Mouse (Mus musculus) liver, embryonic 13.5 days (tissue): ENCODE results near the gene Ugcg. TPM values are rescaled to one million over a fixed set of nuclear protein-coding genes. Genes with fewer than 3 reads are reported as not detected.

Source experiments
- ATAC-seq: fragments of 200-750 bp; cut with Nextera tagmentation; 2 replicates; pipeline ENCODE4 v1.8.0; 2017; ENCODE audit warnings: low read depth, mild to moderate bottlenecking, moderate number of reproducible peaks, moderate library complexity
- DNase-seq: peaks from one replicate; pipeline ENCODE4 v3.0.0; 2022
- H3K27ac ChIP-seq: fragments of 300-500 bp; sonication (generic); 2 replicates; pipeline ENCODE4 v1.5.1; 2015; ENCODE audit warnings: moderate library complexity, mild to moderate bottlenecking, inconsistent platforms
- H3K27me3 ChIP-seq: fragments of 300-500 bp; sonication (generic); 2 replicates; pipeline ENCODE4 v1.6.1; 2015; ENCODE audit warnings: mild to moderate bottlenecking, inconsistent platforms
- H3K36me3 ChIP-seq: fragments of 300-500 bp; sonication (generic); 2 replicates; pipeline ENCODE4 v1.6.1; 2015; ENCODE audit warnings: mild to moderate bottlenecking, inconsistent platforms
- H3K4me1 ChIP-seq: fragments of 300-500 bp; sonication (generic); replicated peaks from 2 replicates; pipeline ENCODE4 v1.6.1; 2015; ENCODE audit warnings: inconsistent platforms
- H3K4me2 ChIP-seq: fragments of 300-500 bp; sonication (generic); 2 replicates; pipeline ENCODE4 v1.6.1; 2015; ENCODE audit warnings: inconsistent platforms, mild to moderate bottlenecking, moderate library complexity
- H3K4me3 ChIP-seq: fragments of 300-500 bp; sonication (generic); replicated peaks from 2 replicates; pipeline ENCODE4 v1.5.1; 2015; ENCODE audit warnings: mild to moderate bottlenecking, inconsistent platforms
- H3K9ac ChIP-seq: fragments of 300-500 bp; sonication (generic); 2 replicates; pipeline ENCODE4 v1.6.1; 2015; ENCODE audit warnings: mild to moderate bottlenecking, inconsistent platforms
- H3K9me3 ChIP-seq: fragments of 300-500 bp; sonication (generic); replicated peaks from 2 replicates; pipeline ENCODE4 v1.6.1; 2016; ENCODE audit warnings: inconsistent platforms
- WGBS: fragments of 180-500 bp; shearing (Covaris S2); methylation state at CpG from one replicate; pipeline ENCODE4 v1.1.7; 2015; ENCODE audit not compliant: insufficient replicate concordance; 5-methylcytosine and 5-hydroxymethylcytosine counted together
- polyA plus RNA-seq: library from polyadenylated mRNA; unstranded; fragments of >200 nt; fragmentation: Nextera tagmentation; extraction: Ambion mirVana; gene quantifications from 2 replicates; pipeline ENCODE4 v1.2.1, GENCODE M21; 2015

Gene Ugcg
- polyA plus RNA-seq, 1 experiment from 2014 or later: 10.5 TPM

DNA sequence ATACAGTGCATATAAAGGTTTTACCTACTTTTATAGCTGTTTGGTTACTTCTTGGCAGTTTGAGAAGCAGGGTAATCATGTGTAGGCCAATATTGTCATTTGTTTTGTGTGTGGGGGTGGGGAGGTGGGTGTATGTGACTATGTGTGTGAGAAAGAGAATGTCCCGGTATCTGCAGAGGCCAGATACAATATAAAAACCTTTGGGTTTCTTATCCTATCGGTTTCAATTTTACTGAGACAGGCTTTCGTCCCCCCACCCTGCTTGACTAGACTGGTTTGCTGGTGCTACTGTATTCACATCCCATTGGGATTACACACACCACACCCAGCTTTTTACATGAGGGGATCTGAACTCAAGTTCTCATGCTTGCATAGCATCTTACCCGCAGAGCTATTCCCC is 17.5 kb downstream of the Ugcg start:
- Histone ChIP-seq H3K4me2 (peak overlapping the region; percentile 41), H3K9me3 (no peaks in the 10 kb centered on the region), H3K27me3 (no peaks in the 10 kb centered on the region), H3K4me1 (peaks cover 79% of the 10 kb centered on the region), H3K9ac (peak overlapping the region; percentile 56; the same call in 1 of the 2 replicates), H3K36me3 (peaks cover 36% of the 10 kb centered on the region), H3K4me3 (no peak overlapping the region), H3K27ac (peak overlapping the region; percentile 64)
- no peak for DNase-seq
- peak; percentile 80 for ATAC-seq
- 14% methylated on average over 4 of the region's 4 CpGs for WGBS

DNA sequence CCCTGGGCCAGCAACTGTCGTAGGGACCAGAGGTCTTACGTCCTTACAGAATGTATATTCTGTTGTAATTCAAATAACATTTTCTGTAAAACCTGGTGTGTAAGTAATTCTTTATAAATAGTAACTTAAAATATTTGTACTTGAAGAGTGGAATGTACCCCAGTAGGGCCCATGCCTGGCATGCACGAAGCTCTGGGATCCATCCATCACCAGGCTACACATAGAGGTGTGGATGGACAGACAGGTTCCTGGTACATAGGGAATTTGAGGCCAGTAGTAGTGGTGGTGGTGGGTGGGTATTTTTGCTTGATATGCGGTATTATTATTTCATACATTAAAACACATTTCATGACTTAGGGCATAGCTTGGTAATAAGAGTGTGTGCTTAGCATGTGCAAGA is 19.6 kb downstream of the Ugcg start:
- Histone ChIP-seq H3K9ac (no peak overlapping the region), H3K4me1 (peaks cover 68% of the 10 kb centered on the region), H3K4me2 (no peak overlapping the region), H3K27me3 (no peaks in the 10 kb centered on the region), H3K36me3 (peaks cover 45% of the 10 kb centered on the region), H3K4me3 (no peak overlapping the region), H3K27ac (peak overlapping the region; percentile 10; the same call in 1 of the 2 replicates), H3K9me3 (no peaks in the 10 kb centered on the region)
- 89% methylated on average over 4 of the region's 4 CpGs for WGBS
- ATAC-seq (no peak), DNase-seq (no peak)

DNA sequence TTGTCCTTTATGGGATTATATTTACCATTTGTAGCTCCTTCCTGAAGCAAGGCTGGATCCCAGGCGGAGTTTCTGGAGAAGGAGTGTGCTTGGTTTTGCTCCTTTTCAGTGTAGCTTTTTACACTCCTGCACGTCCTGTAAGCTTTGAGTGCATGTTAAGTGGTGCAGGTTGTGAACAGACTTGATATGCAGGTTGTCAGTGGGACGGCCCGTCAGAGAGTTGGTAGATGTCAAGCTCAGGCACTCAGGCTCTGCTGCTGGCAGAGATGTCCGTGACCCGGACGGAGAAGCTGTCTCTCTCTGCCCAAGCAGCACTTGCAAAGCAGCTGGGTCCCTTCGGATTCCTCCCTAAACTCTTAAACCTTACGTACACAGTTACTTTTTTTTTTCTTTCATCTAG is 22.1 kb downstream of the Ugcg start:
- ATAC-seq (no peak), DNase-seq (no peak)
- WGBS: 84% methylated on average over 9 of the region's 9 CpGs
- peaks cover 63% of the 10 kb centered on the region for H3K36me3 ChIP-seq
- H3K4me2 ChIP-seq: no peak overlapping the region
- no peaks in the 10 kb centered on the region for H3K9me3 ChIP-seq
- 0 out of 2 replicates have a peak overlapping the region, but pooled peaks have one; percentile 9 for H3K27ac ChIP-seq
- no peak overlapping the region for H3K9ac ChIP-seq
- peaks cover 66% of the 10 kb centered on the region for H3K4me1 ChIP-seq
- H3K4me3 ChIP-seq: no peak overlapping the region
- no peaks in the 10 kb centered on the region for H3K27me3 ChIP-seq

DNA sequence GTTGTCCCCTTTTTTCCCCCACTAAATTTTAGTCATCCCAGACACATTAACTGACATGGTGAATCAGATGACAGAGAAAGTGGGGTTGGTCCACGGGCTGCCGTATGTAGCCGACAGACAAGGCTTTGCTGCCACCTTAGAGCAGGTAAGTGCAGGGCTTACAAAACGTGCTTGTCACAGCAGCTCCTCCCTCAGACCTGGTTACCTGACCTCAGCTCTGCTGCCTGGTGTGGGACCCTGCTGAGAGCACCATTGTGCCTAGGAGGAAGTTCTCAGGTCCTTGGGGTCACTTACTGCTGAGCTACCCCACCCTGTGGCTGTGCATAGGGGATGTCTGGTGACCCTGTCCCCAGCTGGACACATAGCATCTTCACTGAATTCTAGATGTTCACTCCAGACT is 24.8 kb downstream of the Ugcg start:
- no peak for DNase-seq
- Histone ChIP-seq H3K4me3 (no peak overlapping the region), H3K27ac (peak overlapping the region; percentile 26; the same call in 1 of the 2 replicates), H3K4me2 (no peak overlapping the region), H3K36me3 (peaks cover 70% of the 10 kb centered on the region), H3K9me3 (no peaks in the 10 kb centered on the region), H3K9ac (no peak overlapping the region), H3K4me1 (peaks cover 59% of the 10 kb centered on the region), H3K27me3 (no peaks in the 10 kb centered on the region)
- ATAC-seq: no peak
- 69% methylated on average over 4 of the region's 4 CpGs for WGBS

DNA sequence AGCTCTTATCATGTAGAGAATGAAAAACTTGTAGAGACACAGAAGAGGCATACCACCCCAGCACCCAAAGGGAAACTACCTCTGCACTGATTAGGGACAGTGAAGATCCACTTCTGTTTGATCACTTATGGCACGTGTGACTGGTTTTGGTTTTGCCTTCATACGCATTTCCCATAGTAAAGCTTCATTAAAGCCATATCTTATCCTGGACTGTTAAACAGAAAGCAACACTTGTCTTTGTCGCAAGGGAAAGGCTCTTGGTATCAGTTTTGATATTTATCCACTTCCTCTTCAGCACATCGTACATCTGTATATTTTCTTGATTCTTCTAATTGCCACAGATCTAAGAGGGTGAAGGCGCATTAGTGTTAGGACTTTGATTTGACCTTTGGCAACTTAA is 25.6 kb downstream of the Ugcg start:
- no peak for ATAC-seq
- DNase-seq: no peak
- H3K9me3 ChIP-seq: no peaks in the 10 kb centered on the region
- no peak overlapping the region for H3K9ac ChIP-seq
- 47% methylated on average over 5 of the region's 5 CpGs for WGBS
- peaks cover 71% of the 10 kb centered on the region for H3K36me3 ChIP-seq
- peak overlapping the region; percentile 71 for H3K27ac ChIP-seq
- H3K4me2 ChIP-seq: no peak overlapping the region
- peaks cover 56% of the 10 kb centered on the region for H3K4me1 ChIP-seq
- no peaks in the 10 kb centered on the region for H3K27me3 ChIP-seq
- no peak overlapping the region for H3K4me3 ChIP-seq

DNA sequence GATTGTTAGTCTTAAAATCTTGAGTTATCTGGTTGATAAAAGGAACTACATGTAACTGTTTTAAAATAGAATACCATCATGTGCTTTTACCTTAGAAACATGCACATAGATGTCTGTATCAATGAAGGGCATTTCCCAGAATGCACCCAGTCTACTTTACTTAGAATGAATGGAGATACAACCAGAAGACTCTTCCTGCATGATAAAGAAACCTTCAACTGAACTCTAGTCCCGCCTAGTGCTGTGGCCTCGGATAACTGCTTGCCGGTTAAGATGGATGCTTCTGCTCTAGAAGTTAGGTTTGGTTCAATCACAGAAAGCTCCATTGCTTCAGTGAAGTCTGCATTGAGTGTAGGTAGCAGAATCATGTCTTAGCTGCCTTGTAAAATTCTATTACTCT is 26.5 kb downstream of the Ugcg start:
- no peak overlapping the region for H3K4me2 ChIP-seq
- no peak overlapping the region for H3K4me3 ChIP-seq
- H3K27me3 ChIP-seq: no peaks in the 10 kb centered on the region
- H3K9me3 ChIP-seq: no peaks in the 10 kb centered on the region
- no peak overlapping the region for H3K9ac ChIP-seq
- peaks cover 69% of the 10 kb centered on the region for H3K36me3 ChIP-seq
- ATAC-seq (peak; percentile 83), DNase-seq (peak; percentile 40)
- peak overlapping the region; percentile 71 for H3K27ac ChIP-seq
- H3K4me1 ChIP-seq: peaks cover 47% of the 10 kb centered on the region
- WGBS: 19% methylated on average over 3 of the region's 3 CpGs

DNA sequence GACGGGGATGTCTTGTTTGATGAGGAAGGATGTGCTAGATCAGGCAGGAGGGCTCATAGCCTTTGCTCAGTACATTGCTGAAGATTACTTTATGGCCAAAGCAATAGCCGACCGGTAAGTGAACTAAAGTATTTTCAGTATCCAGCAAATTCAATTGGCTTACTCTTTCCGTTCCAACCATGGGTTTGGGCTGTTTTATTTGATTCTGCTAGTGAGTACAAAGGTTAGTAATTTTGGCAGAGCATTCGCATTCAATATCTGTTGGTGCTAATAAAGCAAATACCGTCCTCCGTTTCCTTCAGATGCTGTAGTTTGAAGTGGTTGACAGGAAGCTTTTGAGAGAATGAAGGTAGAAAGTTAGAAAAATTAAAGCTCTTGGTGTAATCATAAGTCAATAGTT is 28.0 kb downstream of the Ugcg start:
- Histone ChIP-seq H3K9ac (no peak overlapping the region), H3K4me3 (no peak overlapping the region), H3K36me3 (peaks cover 72% of the 10 kb centered on the region), H3K27ac (no peak overlapping the region), H3K9me3 (no peaks in the 10 kb centered on the region), H3K27me3 (no peaks in the 10 kb centered on the region), H3K4me1 (peaks cover 39% of the 10 kb centered on the region), H3K4me2 (no peak overlapping the region)
- 91% methylated on average over 7 of the region's 7 CpGs for WGBS
- no peak for ATAC-seq
- DNase-seq: no peak

DNA sequence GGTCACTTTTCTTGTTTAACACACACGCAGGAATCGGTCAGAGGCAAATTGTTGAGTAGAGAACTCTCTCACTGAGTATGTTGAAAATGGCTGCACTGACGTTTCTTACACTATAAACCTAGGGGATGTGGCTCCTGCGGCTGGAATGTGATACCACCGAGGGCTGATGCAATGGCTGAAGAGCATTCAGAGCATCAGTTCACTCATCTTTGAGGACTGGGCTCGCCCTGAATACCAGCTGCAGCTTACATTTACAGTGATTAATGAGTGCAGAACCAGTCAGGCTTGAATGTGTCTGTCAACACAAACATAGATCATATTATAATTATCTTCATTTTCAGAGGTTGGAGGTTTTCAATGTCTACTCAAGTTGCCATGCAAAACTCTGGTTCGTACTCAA is 29.1 kb downstream of the Ugcg start:
- peaks cover 40% of the 10 kb centered on the region for H3K4me1 ChIP-seq
- no peak for ATAC-seq
- H3K36me3 ChIP-seq: peaks cover 73% of the 10 kb centered on the region
- H3K9ac ChIP-seq: no peak overlapping the region
- no peaks in the 10 kb centered on the region for H3K27me3 ChIP-seq
- WGBS: 79% methylated on average over 7 of the region's 7 CpGs
- H3K9me3 ChIP-seq: no peaks in the 10 kb centered on the region
- no peak overlapping the region for H3K4me3 ChIP-seq
- DNase-seq: no peak
- no peak overlapping the region for H3K4me2 ChIP-seq
- no peak overlapping the region for H3K27ac ChIP-seq

DNA sequence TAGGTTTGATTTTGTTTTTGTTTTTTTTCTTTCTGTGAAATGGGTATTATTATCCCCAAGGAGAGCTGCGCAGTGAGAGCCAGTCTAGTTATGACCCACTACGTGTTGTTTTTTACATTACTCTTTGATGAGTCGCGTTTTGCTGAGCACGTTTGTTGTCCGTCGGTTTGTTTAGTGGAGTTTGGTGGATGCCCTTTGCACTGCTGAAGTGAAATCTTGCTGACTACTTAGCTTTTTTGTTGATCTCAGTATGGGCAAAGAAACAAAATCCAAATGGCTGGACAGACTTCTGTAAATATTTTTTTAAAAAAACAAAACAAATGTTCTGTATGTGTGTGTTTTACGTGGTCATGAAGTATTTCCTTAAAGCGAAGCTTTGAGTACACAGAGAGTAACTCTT is 33.2 kb downstream of the Ugcg start:
- Histone ChIP-seq H3K9ac (no peak overlapping the region), H3K27me3 (no peaks in the 10 kb centered on the region), H3K4me2 (no peak overlapping the region), H3K27ac (no peak overlapping the region), H3K4me1 (peaks cover 33% of the 10 kb centered on the region), H3K9me3 (no peaks in the 10 kb centered on the region), H3K36me3 (peaks cover 59% of the 10 kb centered on the region), H3K4me3 (no peak overlapping the region)
- DNase-seq (no peak), ATAC-seq (no peak)
- WGBS: 81% methylated on average over 9 of the region's 9 CpGs

DNA sequence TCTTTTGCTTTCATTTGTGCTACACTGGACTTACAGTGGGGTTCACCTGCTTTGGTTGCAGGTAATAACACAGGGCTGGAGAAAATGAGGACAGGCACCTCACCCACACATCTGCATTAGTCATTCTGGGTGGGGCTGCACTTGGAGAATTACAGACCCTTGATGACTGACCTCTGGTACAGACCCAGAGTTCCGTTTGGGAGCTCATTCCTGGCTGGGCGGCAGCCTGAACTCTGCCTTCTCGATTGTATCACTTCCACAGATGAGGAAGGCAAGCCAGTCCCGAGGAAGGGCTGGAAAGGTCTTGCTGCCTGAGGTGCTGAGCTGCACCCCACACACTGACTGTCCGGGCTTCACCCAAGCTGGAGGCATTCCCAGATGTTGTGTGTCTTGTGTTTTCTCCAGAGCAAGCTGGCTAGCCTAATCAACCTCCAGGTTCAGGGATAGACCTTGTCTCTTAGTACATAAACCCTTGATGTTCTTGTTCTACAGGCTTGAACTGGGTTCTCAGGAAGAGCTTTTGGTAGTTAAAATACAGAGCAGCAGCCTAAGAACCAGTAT is 34.1 kb downstream of the Ugcg start:
- DNase-seq: no peak
- Histone ChIP-seq H3K4me2 (no peak overlapping the region), H3K4me1 (peaks cover 35% of the 10 kb centered on the region), H3K27me3 (no peaks in the 10 kb centered on the region), H3K9me3 (no peaks in the 10 kb centered on the region), H3K36me3 (peaks cover 51% of the 10 kb centered on the region), H3K27ac (peak overlapping the region; percentile 43; the same call in 1 of the 2 replicates), H3K9ac (no peak overlapping the region), H3K4me3 (no peak overlapping the region)
- 73% methylated on average over 5 of the region's 5 CpGs for WGBS
- 0 out of 2 replicates have a peak, but pooled peaks have one; percentile 19 for ATAC-seq

DNA sequence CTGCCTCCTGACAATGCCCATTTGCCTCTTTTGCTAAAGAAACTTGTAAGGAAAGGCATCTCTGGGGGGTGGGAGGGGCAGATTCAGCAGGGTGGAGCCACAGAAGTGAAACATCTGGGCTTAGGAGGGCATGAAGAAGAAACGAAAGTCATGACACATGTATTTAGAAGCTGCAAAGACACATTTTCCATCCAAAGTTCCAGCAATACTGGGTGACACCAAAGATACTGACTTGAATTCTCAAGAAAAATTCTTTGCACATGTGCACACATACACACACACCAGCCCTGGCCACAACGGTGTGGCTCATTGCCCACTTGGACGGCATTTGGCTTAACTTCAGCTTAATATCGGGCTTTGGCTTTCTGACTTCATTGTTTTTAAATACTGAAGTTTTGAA is 35.8 kb downstream of the Ugcg start:
- no peak for ATAC-seq
- no peak overlapping the region for H3K4me3 ChIP-seq
- no peak for DNase-seq
- H3K4me2 ChIP-seq: no peak overlapping the region
- H3K27me3 ChIP-seq: no peaks in the 10 kb centered on the region
- H3K9ac ChIP-seq: no peak overlapping the region
- peaks cover 36% of the 10 kb centered on the region for H3K36me3 ChIP-seq
- no peak overlapping the region; the same call in 1 of the 2 replicates for H3K27ac ChIP-seq
- peaks cover 34% of the 10 kb centered on the region for H3K4me1 ChIP-seq
- no peaks in the 10 kb centered on the region for H3K9me3 ChIP-seq
- WGBS: 78% methylated on average over 4 of the region's 4 CpGs

DNA sequence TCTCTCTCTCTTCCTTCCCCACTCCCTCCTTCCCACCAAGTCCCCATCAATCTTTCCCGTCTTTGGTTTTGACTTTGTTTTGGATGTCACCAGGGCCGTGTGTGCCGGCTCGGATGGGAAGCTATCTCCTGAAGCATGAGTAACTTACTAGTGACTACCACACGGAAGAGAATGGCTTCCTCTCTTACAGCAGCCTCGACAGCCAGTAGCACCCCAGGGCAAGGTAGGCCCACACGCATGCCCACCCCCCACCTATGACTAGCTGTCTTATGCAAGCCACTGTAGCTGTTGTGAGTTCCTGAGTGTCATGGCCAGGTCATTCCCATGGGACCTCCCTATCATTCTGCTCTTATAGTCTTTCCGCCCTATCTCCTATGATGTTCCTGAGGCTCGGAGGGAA is 38.0 kb downstream of the Ugcg start:
- Histone ChIP-seq H3K4me2 (no peak overlapping the region), H3K4me3 (no peak overlapping the region), H3K27me3 (no peaks in the 10 kb centered on the region), H3K9me3 (no peaks in the 10 kb centered on the region), H3K4me1 (peaks cover 33% of the 10 kb centered on the region), H3K36me3 (peaks cover 20% of the 10 kb centered on the region), H3K27ac (no peak overlapping the region), H3K9ac (no peak overlapping the region)
- 82% methylated on average over 9 of the region's 9 CpGs for WGBS
- no peak for DNase-seq
- ATAC-seq: no peak
